Mouse (Mus musculus) midbrain, embryonic 15.5 days (tissue): Measurements from ENCODE around the gene Ptk6. TPM values are rescaled to one million over a fixed set of nuclear protein-coding genes. Genes with fewer than 3 reads are reported as not detected.

Experiments used
- ATAC-seq: fragments of 200-750 bp; cut with Nextera tagmentation; replicated peaks from 2 replicates; pipeline ENCODE4 v1.8.0; 2017; ENCODE audit warnings: moderate TSS enrichment
- H3K27ac ChIP-seq: fragments of 300-500 bp; sonication (generic); 2 replicates; pipeline ENCODE4 v1.5.1; 2015; ENCODE audit warnings: mild to moderate bottlenecking, inconsistent platforms
- H3K27me3 ChIP-seq: fragments of 300-500 bp; sonication (generic); replicated peaks from 2 replicates; pipeline ENCODE4 v1.6.1; 2015; ENCODE audit warnings: inconsistent platforms
- H3K36me3 ChIP-seq: fragments of 300-500 bp; sonication (generic); replicated peaks from 2 replicates; pipeline ENCODE4 v1.6.1; 2015; ENCODE audit warnings: inconsistent platforms
- H3K4me1 ChIP-seq: fragments of 300-500 bp; sonication (generic); 2 replicates; pipeline ENCODE4 v1.6.1; 2015; ENCODE audit warnings: inconsistent platforms
- H3K4me2 ChIP-seq: fragments of 300-500 bp; sonication (generic); 2 replicates; pipeline ENCODE4 v1.6.1; 2015; ENCODE audit warnings: inconsistent platforms, mild to moderate bottlenecking, moderate library complexity
- H3K4me3 ChIP-seq: fragments of 300-500 bp; sonication (generic); 2 replicates; pipeline ENCODE4 v1.5.1; 2015; ENCODE audit warnings: mild to moderate bottlenecking, inconsistent platforms
- H3K9ac ChIP-seq: fragments of 300-500 bp; sonication (generic); 2 replicates; pipeline ENCODE4 v1.6.1; 2015; ENCODE audit warnings: mild to moderate bottlenecking, inconsistent platforms
- H3K9me3 ChIP-seq: fragments of 300-500 bp; sonication (generic); 2 replicates; pipeline ENCODE4 v1.6.1; 2016; ENCODE audit warnings: inconsistent platforms
- WGBS: fragments of 180-500 bp; shearing (Covaris S2); methylation state at CpG from one replicate; pipeline ENCODE4 v1.1.7; 2015; ENCODE audit warnings: mixed read lengths; 5-methylcytosine and 5-hydroxymethylcytosine counted together
- polyA plus RNA-seq: library from polyadenylated mRNA; unstranded; fragments of >200 nt; fragmentation: Nextera tagmentation; extraction: Ambion mirVana; gene quantifications from 2 replicates; pipeline ENCODE4 v1.2.1, GENCODE M21; 2015

Ptk6 gene
- polyA plus RNA-seq, 1 experiment from 2014 or later = not detected

GRCm38 (mm10) chr2:181144675-181145074 is 57.9 kb downstream of the Ptk6 start:
- Histone ChIP-seq H3K4me3 (no peak overlapping the region), H3K27ac (no peak overlapping the region), H3K36me3 (0 out of 2 replicates have a peak, but pooled peaks cover 4% of the 10 kb centered on the region), H3K9ac (no peak overlapping the region), H3K9me3 (no peaks in the 10 kb centered on the region), H3K27me3 (peaks cover 3% of the 10 kb centered on the region), H3K4me1 (peaks cover 16% of the 10 kb centered on the region), H3K4me2 (no peak overlapping the region)
- no peak for ATAC-seq
- 83% methylated on average over 2 of the region's 2 CpGs for WGBS

Other genes starting within 250 kb of the Ptk6 start
- 77.0 and 94.1 TPM in 2 replicates for gene Nkain4, start 248.1 kb downstream of the Ptk6 start, polyA plus RNA-seq
- gene Arfgap1, start 235.6 kb downstream of the Ptk6 start, polyA plus RNA-seq = 125 and 126 TPM in 2 replicates
- gene Col20a1, start 216.3 kb downstream of the Ptk6 start, polyA plus RNA-seq = 0.11 and 0.22 TPM in 2 replicates
- 46.3 and 55.9 TPM in 2 replicates for gene Chrna4, start 159.2 kb downstream of the Ptk6 start, polyA plus RNA-seq
- gene Kcnq2, start 67.5 kb downstream of the Ptk6 start, polyA plus RNA-seq = 54.0 and 62.5 TPM in 2 replicates
- gene Eef1a2, start 45.8 kb downstream of the Ptk6 start, polyA plus RNA-seq = 11.5 and 12.1 TPM in 2 replicates
- 432 and 436 TPM in 2 replicates for gene Ppdpf, start 15.5 kb downstream of the Ptk6 start, polyA plus RNA-seq
- 0.18 and 0.22 TPM in 2 replicates for gene Srms, start 10.4 kb upstream of the Ptk6 start, polyA plus RNA-seq
- gene Fndc11, start 17.2 kb upstream of the Ptk6 start, polyA plus RNA-seq = 0.14 and 0.24 TPM in 2 replicates
- gene Helz2, start 39.2 kb upstream of the Ptk6 start, polyA plus RNA-seq = 0.40 and 0.66 TPM in 2 replicates
- gene Gmeb2, start 85.2 kb upstream of the Ptk6 start, polyA plus RNA-seq = 18.1 and 19.4 TPM in 2 replicates
- 1,443 and 1,470 TPM in 2 replicates for gene Stmn3, start 111.7 kb upstream of the Ptk6 start, polyA plus RNA-seq
- gene Rtel1, start 117.0 kb upstream of the Ptk6 start, polyA plus RNA-seq = 44.1 and 50.0 TPM in 2 replicates
- gene Zgpat, start 162.1 kb upstream of the Ptk6 start, polyA plus RNA-seq = 96.4 and 103 TPM in 2 replicates
- gene Arfrp1, start 162.6 kb upstream of the Ptk6 start, polyA plus RNA-seq = 96.4 and 99.7 TPM in 2 replicates
- gene Lime1, start 177.3 kb upstream of the Ptk6 start, polyA plus RNA-seq = 66.3 and 71.4 TPM in 2 replicates